In genomic region chr1:151863797-151864147, GRCm38 (mm10) we compare ENCODE assay signal across 8 mouse cellular contexts.
DNase-seq lines count a peak whose midpoint lies in the region; ATAC-seq and TF ChIP-seq lines count a peak whose summit lies in the region.
"Had no signal": no experiment of that assay in that cellular context is flagged by ENCODE, and none has a peak within 500 bp of the region (broad histone marks: within the 10 kb centered on the region; RNA-seq: fewer than 3 reads in every experiment).

No protein-coding gene starts in this region.

- no peak for ATAC-seq in intestine, embryonic 16.5 days

- no peaks in the 10 kb centered on the region for H3K4me1 ChIP-seq in kidney, adult 2 months (ENCODE audit: control insufficient read depth, insufficient read depth, low read length)
- peaks cover 5% of the 10 kb centered on the region; the same call in 1 of the 2 replicates for H3K4me1 ChIP-seq in intestine, embryonic 16.5 days (ENCODE audit: control insufficient read depth, insufficient read depth, low read length)
- H3K4me1 ChIP-seq: hindbrain, embryonic 15.5 days had no signal

- no peak overlapping the region for H3K4me2 ChIP-seq in intestine, embryonic 16.5 days (ENCODE audit: low read depth, low read length)
- H3K4me2 ChIP-seq: hindbrain, embryonic 15.5 days had no signal

- TF ChIP-seq POLR2A in kidney, adult 2 months (IDR thresholded peaks at IDR 0.05; ENCODE audit: low read depth, low read length): no peak

- WGBS in kidney, adult 2 months: 68% methylated on average over 12 of the region's 12 CpGs
- 73% methylated on average over 12 of the region's 12 CpGs for whole genome bisulfite sequencing in intestine, embryonic 16.5 days

- TF ChIP-seq CTCF in kidney, adult 2 months (conservative IDR thresholded peaks at IDR 0.05; ENCODE audit: insufficient read depth, insufficient read length, low read depth, low read length): no peak

- no peak overlapping the region for H3K4me3 ChIP-seq in kidney, adult 2 months (ENCODE audit: insufficient read depth, low read depth, low read length)
- H3K4me3 ChIP-seq in intestine, embryonic 16.5 days (ENCODE audit: low read length): no peak overlapping the region
- H3K4me3 ChIP-seq: hindbrain, embryonic 15.5 days had no signal

- H3K36me3 ChIP-seq in kidney, adult 2 months (ENCODE audit: control insufficient read depth, insufficient read depth, low read length): no peaks in the 10 kb centered on the region
- no peaks in the 10 kb centered on the region for H3K36me3 ChIP-seq in intestine, embryonic 16.5 days (ENCODE audit: control insufficient read depth, insufficient read depth, low read length)
- H3K36me3 ChIP-seq: hindbrain, embryonic 15.5 days had no signal

- H3K9ac ChIP-seq in intestine, embryonic 16.5 days (ENCODE audit: low read depth, low read length): no peak overlapping the region
- H3K9ac ChIP-seq: hindbrain, embryonic 15.5 days had no signal

- no peaks in the 10 kb centered on the region for H3K9me3 ChIP-seq in intestine, embryonic 16.5 days (ENCODE audit: control insufficient read depth, low read length)
- H3K9me3 ChIP-seq: hindbrain, embryonic 15.5 days had no signal

- no peaks in the 10 kb centered on the region for H3K27me3 ChIP-seq in kidney, adult 2 months (replicated peaks; ENCODE audit: control insufficient read depth, insufficient read depth, low read length)
- no peaks in the 10 kb centered on the region for H3K27me3 ChIP-seq in intestine, embryonic 16.5 days (replicated peaks; ENCODE audit: control insufficient read depth, insufficient read depth, low read length)
- H3K27me3 ChIP-seq: hindbrain, embryonic 15.5 days had no signal

- peak; percentile 33 for DNase-seq in kidney, adult 2 months
- no peak for DNase-seq in kidney, adult 11 months
- peak; percentile 75 for DNase-seq in adrenal gland, postnatal 36 days
- peak; percentile 48 for DNase-seq in ovary, postnatal 36 days (ENCODE audit: low spot score)
- no peak for DNase-seq in yolk sac, embryonic 10.5 days (ENCODE audit: low spot score)
- DNase-seq in right cerebral cortex, postnatal 25 days: no peak

- H3K27ac ChIP-seq in kidney, adult 2 months (ENCODE audit: insufficient read depth, low read depth, low read length): no peak overlapping the region
- peak overlapping the region; percentile 65 for H3K27ac ChIP-seq in intestine, embryonic 16.5 days (ENCODE audit: low read length)
- H3K27ac ChIP-seq: hindbrain, embryonic 15.5 days had no signal

Comparison
In these comparisons a context has a peak if more than half of its experiments do, and no peak if none do; other contexts are left out.
1. DNase-seq: peak in kidney, adult 2 months (single experiment), adrenal gland, postnatal 36 days (2 of 2) and ovary, postnatal 36 days (single experiment); none in kidney, adult 11 months (single experiment), yolk sac, embryonic 10.5 days (single experiment) and right cerebral cortex, postnatal 25 days (single experiment).